Mouse (Mus musculus): Measurements from ENCODE around the gene Olfr122.

Gene Olfr122

DNA sequence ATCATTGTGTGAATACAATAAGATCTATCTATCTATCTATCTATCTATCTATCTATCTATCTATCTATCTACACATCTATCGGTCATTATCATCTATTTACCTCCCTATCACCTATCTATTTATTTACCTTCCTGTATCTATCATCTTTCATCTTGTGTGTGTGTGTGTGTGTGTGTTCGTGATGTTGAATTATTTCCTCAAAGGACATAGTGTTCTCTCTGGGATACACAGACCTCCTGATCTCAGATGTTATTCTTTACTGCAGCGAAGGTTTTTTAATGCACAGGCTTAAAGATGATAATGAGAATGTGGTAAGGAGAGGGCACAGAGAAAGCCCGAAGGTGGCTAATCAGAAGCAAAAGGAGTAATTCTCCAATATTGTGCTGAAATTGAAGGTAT, at the start of gene Olfr122:
TSS of gene Olfr122 (plus strand) at position 301 of the 400 bp plus-strand sequence.
- DNase-seq (ENCODE audit: low spot score in 2 of 2), result no peak

DNA sequence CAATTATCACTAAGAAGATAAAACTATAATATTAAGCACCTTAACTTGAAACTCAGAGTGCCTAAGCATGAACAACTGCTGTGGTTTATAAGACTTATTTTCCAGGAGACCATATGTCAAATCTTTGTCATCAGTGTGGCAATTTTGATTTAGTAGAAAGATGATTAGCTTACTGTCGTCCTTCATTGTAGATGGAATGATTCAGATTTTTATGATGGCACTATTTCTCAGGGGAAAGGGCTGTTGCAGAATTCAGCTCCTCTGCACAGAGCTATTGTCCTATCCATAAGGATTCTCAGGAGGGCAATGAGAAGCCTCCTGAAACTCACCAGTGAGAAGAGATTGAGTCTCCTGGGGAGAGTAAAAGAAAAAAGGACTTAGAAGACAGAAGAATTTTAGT, 46.9 kb upstream of the Olfr122 start, which contains the start of gene Olfr120:
TSS of gene Olfr120 (plus strand) at position 301 of the 400 bp plus-strand sequence.
- DNase-seq (ENCODE audit: low spot score in 2 of 2), result no peak

DNA sequence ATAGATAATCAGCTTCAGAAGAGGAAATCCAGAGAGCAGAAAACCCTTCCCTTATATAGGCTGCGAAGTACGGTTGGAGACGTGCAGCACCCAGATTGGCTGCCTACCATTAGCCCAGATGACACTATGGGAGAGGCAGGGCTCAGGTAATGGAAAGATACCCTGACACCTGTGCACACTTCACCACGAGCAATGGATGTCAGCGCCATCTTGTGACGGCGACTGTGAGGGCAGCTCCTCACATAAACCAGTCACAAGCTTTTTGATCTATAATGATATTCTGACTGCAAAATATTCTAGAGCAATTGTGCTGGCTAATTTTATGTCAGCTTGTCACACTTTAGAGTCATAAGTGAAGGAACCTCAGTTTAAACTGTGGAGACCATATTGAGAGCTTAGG, 30.3 kb upstream of the Olfr122 start:
- DNase-seq (ENCODE audit: low spot score in 2 of 2), result no peak

DNA sequence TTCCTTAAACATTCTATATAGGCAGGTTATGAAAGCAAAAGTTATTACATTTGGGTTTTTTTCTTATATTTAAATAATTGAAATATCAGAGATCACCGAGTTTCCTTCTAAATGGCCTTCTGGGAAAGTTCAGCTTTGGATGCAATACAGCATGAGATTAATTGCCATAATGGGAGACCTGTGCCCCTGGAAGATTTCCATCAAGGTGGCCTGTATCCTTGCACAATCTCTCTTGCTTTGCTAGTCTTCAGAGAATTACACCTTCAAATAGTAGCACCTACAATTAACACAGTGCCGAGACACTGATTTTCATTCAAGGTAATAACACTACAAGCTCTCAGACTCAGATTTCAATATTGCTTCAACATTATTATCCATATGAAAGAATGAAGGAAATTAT, 24.8 kb downstream of the Olfr122 start, which contains the start of gene Olfr123:
TSS of gene Olfr123 (plus strand) at position 301 of the 400 bp plus-strand sequence.
- DNase-seq (ENCODE audit: low spot score in 2 of 2), result no peak

DNA sequence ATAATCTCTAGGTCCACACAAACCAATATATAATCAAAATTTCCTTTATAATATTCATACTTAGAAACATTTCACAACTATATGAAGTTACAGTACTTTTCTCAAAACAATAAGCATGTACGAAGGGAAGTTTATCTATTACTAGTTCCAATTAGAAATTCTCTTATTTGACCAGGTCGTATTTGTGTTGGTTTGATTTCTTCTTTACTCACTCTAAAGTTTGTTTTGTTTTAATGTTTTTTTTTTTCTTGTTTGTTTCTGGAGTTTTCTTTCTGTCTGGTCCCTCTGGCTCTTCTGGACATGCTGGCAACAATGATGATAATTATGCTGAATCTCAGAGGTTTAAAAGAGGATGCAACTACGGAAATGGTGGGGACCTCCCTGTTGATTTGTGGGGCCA, 31.2 kb downstream of the Olfr122 start, which contains the start of gene Olfr124:
TSS of gene Olfr124 (plus strand) at position 301 of the 400 bp plus-strand sequence.
- no peak for DNase-seq (ENCODE audit: low spot score in 2 of 2)

Measured in natural killer cell, adult 2 months (primary cell).